Mouse (Mus musculus) testis, adult 2 months (tissue): ENCODE results near the gene 1700113H08Rik.

ENCODE experiments used
- CTCF ChIP-seq: fragments of 200-500 bp; IDR thresholded peaks from 2 replicates; pipeline ENCODE4 v1.5.1; 2012; ENCODE audit warnings: low read depth, mild to moderate bottlenecking, inconsistent platforms, low read length, moderate library complexity; ENCODE audit not compliant: control insufficient read depth, insufficient read depth, insufficient replicate concordance
- POLR2A ChIP-seq: fragments of 200-500 bp; IDR thresholded peaks from 2 replicates; pipeline ENCODE4 v1.6.1; 2012; ENCODE audit warnings: low read depth, mild to moderate bottlenecking, inconsistent platforms, low read length, moderate library complexity; ENCODE audit not compliant: control insufficient read depth

DNA sequence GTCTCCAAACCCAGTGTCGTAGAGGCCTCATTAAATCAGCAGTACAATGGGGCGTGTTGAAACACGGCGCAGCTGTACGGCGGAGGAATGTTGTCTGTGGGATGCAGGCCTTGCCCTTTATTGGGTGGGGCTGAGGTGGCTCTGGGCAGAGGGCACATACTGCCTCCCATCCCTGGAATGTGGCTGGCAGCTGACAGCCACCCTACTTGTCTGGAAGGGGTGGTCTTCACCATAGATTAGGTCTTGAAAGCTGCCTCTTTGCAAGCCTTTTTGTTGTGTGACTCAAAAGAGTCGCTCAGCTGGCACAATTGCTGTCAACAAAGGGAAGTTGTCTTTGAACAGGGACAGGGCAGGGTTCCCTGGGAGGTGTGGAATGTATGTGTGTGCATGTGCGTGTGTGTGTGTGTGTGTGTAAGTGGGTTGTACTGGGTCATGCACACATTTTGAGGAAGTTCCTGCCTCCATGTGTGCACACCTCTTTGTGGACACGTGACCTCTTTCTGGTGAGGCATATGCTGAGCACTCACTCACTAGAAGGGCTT is 41.6 kb upstream of the 1700113H08Rik start:
- TF ChIP-seq POLR2A (no peak), CTCF (no peak)
